Mouse (Mus musculus) lung, postnatal 0 days (tissue): Measurements from ENCODE around the gene Ddx54. TPM values are rescaled to one million over a fixed set of nuclear protein-coding genes. Genes with fewer than 3 reads are reported as not detected.

ENCODE experiments used
- ATAC-seq: fragments of 200-750 bp; cut with Nextera tagmentation; 2 replicates; pipeline ENCODE4 v1.8.0; 2017; ENCODE audit warnings: moderate library complexity
- DNase-seq: peaks from one replicate; pipeline ENCODE4 v3.0.0-alpha.2; 2016; ENCODE audit warnings: low spot score
- H3K27ac ChIP-seq: fragments of 300-500 bp; sonication (generic); 2 replicates; pipeline ENCODE4 v1.5.1; 2014; ENCODE audit warnings: antibody characterized with exemption, mild to moderate bottlenecking, low read length, mixed read lengths
- H3K27me3 ChIP-seq: fragments of 300-500 bp; sonication (generic); replicated peaks from 2 replicates; pipeline ENCODE4 v1.6.1; 2014; ENCODE audit warnings: low read length, mixed read lengths; ENCODE audit not compliant: insufficient read depth
- H3K36me3 ChIP-seq: fragments of 300-500 bp; sonication (generic); 2 replicates; pipeline ENCODE4 v1.6.1; 2014; ENCODE audit warnings: low read length, mixed read lengths; ENCODE audit not compliant: insufficient read depth
- H3K4me1 ChIP-seq: fragments of 300-500 bp; sonication (generic); 2 replicates; pipeline ENCODE4 v1.6.1; 2014; ENCODE audit warnings: antibody characterized with exemption, low read depth, low read length, mixed read lengths; ENCODE audit not compliant: insufficient read depth
- H3K4me2 ChIP-seq: fragments of 300-500 bp; sonication (generic); replicated peaks from 2 replicates; pipeline ENCODE4 v1.6.1; 2014; ENCODE audit warnings: low read depth, mild to moderate bottlenecking, low read length, moderate library complexity, mixed read lengths
- H3K4me3 ChIP-seq: fragments of 300-500 bp; sonication (generic); 2 replicates; pipeline ENCODE4 v1.5.1; 2014; ENCODE audit warnings: low read depth, low read length
- H3K9ac ChIP-seq: fragments of 300-500 bp; sonication (generic); replicated peaks from 2 replicates; pipeline ENCODE4 v1.6.1; 2014; ENCODE audit warnings: low read depth, mild to moderate bottlenecking
- H3K9me3 ChIP-seq: fragments of 300-500 bp; sonication (generic); 2 replicates; pipeline ENCODE4 v1.6.1; 2016; ENCODE audit warnings: low read length, mixed read lengths
- CTCF ChIP-seq: IDR thresholded peaks from 2 replicates; pipeline ENCODE4 v1.5.1; 2016; ENCODE audit warnings: antibody characterized with exemption, mild to moderate bottlenecking
- EP300 ChIP-seq: IDR thresholded peaks from 2 replicates; pipeline ENCODE4 v1.6.1; 2016; ENCODE audit warnings: antibody characterized with exemption, mild to moderate bottlenecking, control low read depth
- WGBS: fragments of 180-500 bp; shearing (Covaris S2); extraction: QIAGEN DNeasy Blood & Tissue Kit; methylation state at CpG from one replicate; pipeline ENCODE4 v1.1.7; 2014; 5-methylcytosine and 5-hydroxymethylcytosine counted together
- polyA plus RNA-seq: library from polyadenylated mRNA; unstranded; fragments of >200 nt; fragmentation: Nextera tagmentation; extraction: Ambion mirVana; gene quantifications from 2 replicates; pipeline ENCODE4 v1.2.1, GENCODE M21; 2015

The Ddx54 gene
- polyA plus RNA-seq, 1 experiment from 2014 or later: 25.4 TPM

GRCm38 (mm10) chr5:120670132-120670531, 57.6 kb downstream of the Ddx54 start:
- no peak overlapping the region for H3K9ac ChIP-seq
- H3K9me3 ChIP-seq: no peaks in the 10 kb centered on the region
- ATAC-seq: no peak
- TF ChIP-seq EP300: no peak
- no peak for TF ChIP-seq CTCF
- 85% methylated on average over 7 of the region's 7 CpGs for WGBS
- H3K4me1 ChIP-seq: no peaks in the 10 kb centered on the region
- no peak overlapping the region for H3K4me2 ChIP-seq
- H3K4me3 ChIP-seq: no peak overlapping the region
- no peaks in the 10 kb centered on the region for H3K27me3 ChIP-seq
- no peaks in the 10 kb centered on the region for H3K36me3 ChIP-seq
- H3K27ac ChIP-seq: no peak overlapping the region
- no peak for DNase-seq

- ATAC-seq (no peak), DNase-seq (no peak)
- Histone ChIP-seq H3K9me3 (no peaks in the 10 kb centered on the region), H3K27ac (no peak overlapping the region), H3K4me3 (no peak overlapping the region), H3K9ac (no peak overlapping the region), H3K4me1 (no peaks in the 10 kb centered on the region), H3K36me3 (no peaks in the 10 kb centered on the region), H3K4me2 (no peak overlapping the region), H3K27me3 (no peaks in the 10 kb centered on the region)
- TF ChIP-seq CTCF (no peak), EP300 (no peak)
- 54% methylated on average over 3 of the region's 3 CpGs for WGBS
Observed at GRCm38 (mm10) chr5:120671865-120672264, 59.3 kb downstream of the Ddx54 start.

GRCm38 (mm10) chr5:120673626-120674025, 61.1 kb downstream of the Ddx54 start:
- no peaks in the 10 kb centered on the region for H3K4me1 ChIP-seq
- H3K36me3 ChIP-seq: no peaks in the 10 kb centered on the region
- H3K4me3 ChIP-seq: no peak overlapping the region
- no peak overlapping the region for H3K9ac ChIP-seq
- WGBS: 2% methylated on average over 12 of the region's 12 CpGs
- H3K4me2 ChIP-seq: no peak overlapping the region
- no peak overlapping the region for H3K27ac ChIP-seq
- ATAC-seq (no peak), DNase-seq (peak; percentile 65)
- TF ChIP-seq EP300: no peak
- peak; percentile 88 for TF ChIP-seq CTCF
- H3K27me3 ChIP-seq: no peaks in the 10 kb centered on the region
- no peaks in the 10 kb centered on the region for H3K9me3 ChIP-seq

GRCm38 (mm10) chr5:120674229-120675145, 61.9 kb downstream of the Ddx54 start:
- H3K4me2 ChIP-seq: no peak overlapping the region
- H3K27me3 ChIP-seq: no peaks in the 10 kb centered on the region
- no peak overlapping the region for H3K27ac ChIP-seq
- no peaks in the 10 kb centered on the region for H3K4me1 ChIP-seq
- TF ChIP-seq CTCF: no peak
- TF ChIP-seq EP300: no peak
- no peaks in the 10 kb centered on the region for H3K36me3 ChIP-seq
- DNase-seq: peak; percentile 37
- no peak overlapping the region for H3K4me3 ChIP-seq
- ATAC-seq: peak; percentile 19; the same call in 1 of the 2 replicates
- H3K9ac ChIP-seq: no peak overlapping the region
- WGBS: 20% methylated on average over 21 of the region's 21 CpGs
- H3K9me3 ChIP-seq: no peaks in the 10 kb centered on the region

GRCm38 (mm10) chr5:120677516-120677915, 65.0 kb downstream of the Ddx54 start:
- Histone ChIP-seq H3K9me3 (no peaks in the 10 kb centered on the region), H3K36me3 (no peaks in the 10 kb centered on the region), H3K27me3 (no peaks in the 10 kb centered on the region), H3K9ac (no peak overlapping the region), H3K4me3 (no peak overlapping the region), H3K4me1 (no peaks in the 10 kb centered on the region), H3K4me2 (no peak overlapping the region), H3K27ac (no peak overlapping the region)
- peak; percentile 26 for DNase-seq
- TF ChIP-seq CTCF (no peak), EP300 (no peak)
- no peak for ATAC-seq
- WGBS: 22% methylated on average over 2 of the region's 2 CpGs

Other genes with a start within 250 kb of the Ddx54 start
- not detected in 2 replicates for gene Lhx5, start 181.0 kb upstream of the Ddx54 start, polyA plus RNA-seq
- gene Sdsl, start 139.9 kb upstream of the Ddx54 start, polyA plus RNA-seq: 1.7 and 1.8 TPM in 2 replicates
- not detected in 2 replicates for gene Sds, start 136.2 kb upstream of the Ddx54 start, polyA plus RNA-seq
- 63.1 and 69.2 TPM in 2 replicates for gene Plbd2, start 109.1 kb upstream of the Ddx54 start, polyA plus RNA-seq
- 12.1 and 14.7 TPM in 2 replicates for gene Slc8b1, start 101.6 kb upstream of the Ddx54 start, polyA plus RNA-seq
- 17.5 and 19.7 TPM in 2 replicates for gene Tpcn1, start 24.1 kb upstream of the Ddx54 start, polyA plus RNA-seq
- 1.7 and 2.0 TPM in 2 replicates for gene Iqcd, start 23.7 kb upstream of the Ddx54 start, polyA plus RNA-seq
- gene Rita1, start 150 bp upstream of the Ddx54 start, polyA plus RNA-seq: 9.9 and 10.0 TPM in 2 replicates
- gene Cfap73, start 21.5 kb downstream of the Ddx54 start, polyA plus RNA-seq: 1.3 and 2.0 TPM in 2 replicates
- gene Rasal1, start 36.1 kb downstream of the Ddx54 start, polyA plus RNA-seq: not detected in 2 replicates
- 0.48 and 0.70 TPM in 2 replicates for gene Dtx1, start 99.2 kb downstream of the Ddx54 start, polyA plus RNA-seq
- 0.21 and 0.31 TPM in 2 replicates for gene Oas2, start 137.1 kb downstream of the Ddx54 start, polyA plus RNA-seq
- 0.20 and 0.31 TPM in 2 replicates for gene Oas3, start 164.9 kb downstream of the Ddx54 start, polyA plus RNA-seq
- gene Oas1e, start 182.8 kb downstream of the Ddx54 start, polyA plus RNA-seq: 0.30 and 0.60 TPM in 2 replicates
- gene Oas1c, start 199.8 kb downstream of the Ddx54 start, polyA plus RNA-seq: 1.5 and 1.7 TPM in 2 replicates
- not detected in 2 replicates for gene Oas1f, start 234.6 kb downstream of the Ddx54 start, polyA plus RNA-seq
- not detected in 2 replicates for gene Oas1h, start 248.7 kb downstream of the Ddx54 start, polyA plus RNA-seq